Mouse (Mus musculus) myocyte (in vitro differentiated cells): Measurements from ENCODE around the gene C3ar1. TPM values are rescaled to one million over a fixed set of nuclear protein-coding genes. Genes with fewer than 3 reads are reported as not detected.

ENCODE experiments used
- H3K27me3 ChIP-seq: one replicate; pipeline ENCODE4 v1.6.1; 2011; ENCODE audit not compliant: control insufficient read depth, insufficient read depth, insufficient read length
- H3K36me3 ChIP-seq: one replicate; pipeline ENCODE4 v1.6.1; 2011; ENCODE audit not compliant: control insufficient read depth, insufficient read depth
- H3K4me2 ChIP-seq: one replicate; pipeline ENCODE4 v1.6.1; 2011; ENCODE audit warnings: low read depth, control low read depth
- H3K4me3 ChIP-seq: one replicate; pipeline ENCODE4 v1.5.1; 2011; ENCODE audit warnings: mild to moderate bottlenecking, control low read depth, moderate library complexity
- H3K79me2 ChIP-seq: one replicate; pipeline ENCODE4 v1.6.1; 2011; ENCODE audit not compliant: control insufficient read depth, insufficient read depth
- H3ac ChIP-seq: one replicate; pipeline ENCODE4 v1.6.1; 2011; ENCODE audit not compliant: control insufficient read depth, insufficient read length
- CEBPB ChIP-seq: IDR thresholded peaks from 2 replicates; pipeline ENCODE4 v1.6.1; 2011; ENCODE audit warnings: mild to moderate bottlenecking, moderate library complexity; ENCODE audit not compliant: poor library complexity, insufficient read depth, severe bottlenecking
- E2F4 ChIP-seq: IDR thresholded peaks from one replicate; pipeline ENCODE4 v1.6.1; 2011; ENCODE audit warnings: mild to moderate bottlenecking, control low read depth, moderate library complexity; ENCODE audit not compliant: insufficient read depth
- MAX ChIP-seq: IDR thresholded peaks from one replicate; pipeline ENCODE4 v1.6.1; 2011; ENCODE audit warnings: low read depth, mild to moderate bottlenecking, control low read depth
- MYOD1 ChIP-seq, 3 experiments: IDR thresholded peaks; one replicate each; pipeline ENCODE4 v1.6.1; 2011; ENCODE audit warnings: control low read depth in 2 of 3, low read depth in 2 of 3, mild to moderate bottlenecking in 2 of 3, moderate library complexity in 1 of 3; ENCODE audit not compliant: insufficient read length in 2 of 3, control insufficient read depth in 1 of 3
- MYOG ChIP-seq, 3 experiments: IDR thresholded peaks; one replicate each; pipeline ENCODE4 v1.6.1; 2011; ENCODE audit warnings: control low read depth in 2 of 3, low read depth in 2 of 3, mild to moderate bottlenecking in 2 of 3; ENCODE audit not compliant: insufficient read length in 2 of 3, control insufficient read depth in 1 of 3, insufficient read depth in 1 of 3
- POLR2A ChIP-seq: IDR thresholded peaks from one replicate; pipeline ENCODE4 v1.6.1; 2011; ENCODE audit warnings: low read depth, mild to moderate bottlenecking, control low read depth, moderate library complexity; ENCODE audit not compliant: insufficient read length
- POLR2AphosphoS2 ChIP-seq: IDR thresholded peaks from one replicate; pipeline ENCODE4 v1.6.1; 2011; ENCODE audit warnings: low read depth, control low read depth; ENCODE audit not compliant: insufficient read length
- REST ChIP-seq: IDR thresholded peaks from one replicate; pipeline ENCODE4 v1.6.1; 2011; ENCODE audit warnings: mild to moderate bottlenecking, control low read depth, moderate library complexity; ENCODE audit not compliant: insufficient read depth, insufficient read length
- SRF ChIP-seq: IDR thresholded peaks from one replicate; pipeline ENCODE4 v1.6.1; 2011; ENCODE audit warnings: low read depth; ENCODE audit not compliant: control insufficient read depth, insufficient read length
- TCF12 ChIP-seq: IDR thresholded peaks from one replicate; pipeline ENCODE4 v1.6.1; 2011; ENCODE audit warnings: mild to moderate bottlenecking, control low read depth; ENCODE audit not compliant: poor library complexity, insufficient read depth, severe bottlenecking
- TCF3 ChIP-seq: IDR thresholded peaks from one replicate; pipeline ENCODE4 v1.6.1; 2011; ENCODE audit warnings: low read depth, control low read depth; ENCODE audit not compliant: insufficient read length
- USF1 ChIP-seq: IDR thresholded peaks from one replicate; pipeline ENCODE4 v1.6.1; 2011; ENCODE audit warnings: low read depth, mild to moderate bottlenecking, control low read depth, moderate library complexity
- polyA plus RNA-seq: library from polyadenylated mRNA; unstranded; fragments of >200 nt; fragmentation: generic; extraction: Trizol; gene quantifications from one replicate; pipeline ENCODE4 v1.2.1, GENCODE M21; 2012; ENCODE audit warnings: missing spikeins

Gene C3ar1
- polyA plus RNA-seq, 1 experiment: 0.19 TPM

DNA sequence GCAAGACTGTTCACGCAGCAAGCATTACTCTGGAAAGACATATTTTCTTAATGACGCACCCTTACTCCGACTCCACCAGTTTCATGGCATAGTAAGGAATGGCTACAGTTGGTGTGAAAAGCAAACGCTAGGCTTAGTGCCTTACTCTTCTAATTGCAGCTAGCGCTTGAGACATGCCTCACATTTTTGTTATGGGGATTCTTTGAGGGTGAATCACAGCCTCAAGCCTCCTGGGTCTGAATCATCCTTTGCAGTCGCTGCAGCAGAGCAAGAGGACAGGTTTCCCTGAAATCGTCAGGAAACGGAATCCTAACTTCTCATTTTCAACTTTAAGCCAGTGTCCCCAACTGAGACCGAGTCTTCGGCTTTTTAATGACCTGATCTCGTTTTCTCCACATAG lies 13.9 kb upstream of the C3ar1 start:
- peak overlapping the region; percentile 2 for H3K4me3 ChIP-seq
- TF ChIP-seq CEBPB (0 out of 2 replicates have a peak, but pooled peaks have one; percentile 22), TCF12 (no peak)
- no peaks in the 10 kb centered on the region for H3K27me3 ChIP-seq
- no peak overlapping the region for H3ac ChIP-seq
- H3K79me2 ChIP-seq: peaks cover 4% of the 10 kb centered on the region
- peak overlapping the region; percentile 77 for H3K4me2 ChIP-seq
- H3K36me3 ChIP-seq: no peaks in the 10 kb centered on the region

DNA sequence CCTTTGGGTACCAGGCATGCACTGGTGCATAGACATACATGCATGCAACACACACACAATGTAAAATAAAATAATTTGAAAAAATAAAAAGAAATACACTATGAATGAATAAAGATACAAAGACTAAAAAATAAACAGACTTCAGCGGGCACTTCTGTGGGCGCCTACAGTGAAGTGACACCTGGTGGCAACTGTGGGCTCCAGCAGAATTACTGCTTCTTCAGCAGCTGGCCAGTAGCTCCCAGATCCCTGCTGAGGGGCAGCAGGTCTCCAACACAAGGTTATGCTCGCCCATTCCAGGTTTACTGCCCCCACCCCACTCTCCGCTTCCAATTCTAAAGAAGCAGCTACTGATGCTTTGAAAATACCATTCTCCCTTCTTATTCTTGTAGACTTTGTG lies 12.0 kb upstream of the C3ar1 start:
- H3K79me2 ChIP-seq: no peaks in the 10 kb centered on the region
- H3K27me3 ChIP-seq: no peaks in the 10 kb centered on the region
- TF ChIP-seq POLR2AphosphoS2 (no peak), REST (no peak), MYOG (IDR thresholded peaks at IDR 0.05; ENCODE audit: control insufficient read depth in 1 of 3, insufficient read depth in 1 of 3, insufficient read length in 2 of 3, low read depth in 2 of 3) (no peak), TCF3 (no peak), MYOD1 (IDR thresholded peaks at IDR 0.05; ENCODE audit: control insufficient read depth in 1 of 3, insufficient read length in 2 of 3, low read depth in 2 of 3) (no peak), MAX (no peak), TCF12 (no peak), E2F4 (no peak)
- H3K4me3 ChIP-seq: no peak overlapping the region
- no peak overlapping the region for H3ac ChIP-seq
- H3K4me2 ChIP-seq: no peak overlapping the region
- no peaks in the 10 kb centered on the region for H3K36me3 ChIP-seq

DNA sequence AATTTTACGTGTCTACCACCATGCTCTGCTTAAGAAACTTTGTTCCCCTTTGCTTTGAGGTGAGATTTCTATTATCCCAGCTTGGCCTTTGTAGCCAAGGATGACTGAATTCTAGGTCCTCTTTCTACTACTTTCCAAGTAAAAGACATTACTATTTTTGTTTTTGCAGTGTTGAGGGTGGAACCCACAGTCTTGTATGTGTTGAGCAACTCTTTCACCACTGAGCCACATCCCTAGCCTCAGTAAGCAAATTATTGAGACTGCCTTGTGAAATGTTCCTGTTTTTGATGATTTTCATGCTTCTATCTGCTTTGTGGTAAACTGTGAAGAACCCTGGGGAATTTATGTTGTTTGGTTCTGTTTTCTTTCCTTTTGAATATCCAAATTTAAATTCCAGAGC lies 6.9 kb upstream of the C3ar1 start:
- Histone ChIP-seq H3K4me3 (no peak overlapping the region), H3K36me3 (no peaks in the 10 kb centered on the region), H3ac (no peak overlapping the region), H3K27me3 (no peaks in the 10 kb centered on the region), H3K4me2 (no peak overlapping the region), H3K79me2 (no peaks in the 10 kb centered on the region)
- TF ChIP-seq MAX: no peak
- no peak for TF ChIP-seq TCF3
- TF ChIP-seq CEBPB: no peak
- no peak for TF ChIP-seq POLR2AphosphoS2
- TF ChIP-seq REST: no peak
- TF ChIP-seq SRF: no peak
- TF ChIP-seq USF1: no peak
- TF ChIP-seq TCF12: no peak
- no peak for TF ChIP-seq MYOD1 (IDR thresholded peaks at IDR 0.05; ENCODE audit: control insufficient read depth in 1 of 3, insufficient read length in 2 of 3, low read depth in 2 of 3)
- no peak for TF ChIP-seq POLR2A
- no peak for TF ChIP-seq E2F4
- TF ChIP-seq MYOG (IDR thresholded peaks at IDR 0.05; ENCODE audit: control insufficient read depth in 1 of 3, insufficient read depth in 1 of 3, insufficient read length in 2 of 3, low read depth in 2 of 3): no peak

DNA sequence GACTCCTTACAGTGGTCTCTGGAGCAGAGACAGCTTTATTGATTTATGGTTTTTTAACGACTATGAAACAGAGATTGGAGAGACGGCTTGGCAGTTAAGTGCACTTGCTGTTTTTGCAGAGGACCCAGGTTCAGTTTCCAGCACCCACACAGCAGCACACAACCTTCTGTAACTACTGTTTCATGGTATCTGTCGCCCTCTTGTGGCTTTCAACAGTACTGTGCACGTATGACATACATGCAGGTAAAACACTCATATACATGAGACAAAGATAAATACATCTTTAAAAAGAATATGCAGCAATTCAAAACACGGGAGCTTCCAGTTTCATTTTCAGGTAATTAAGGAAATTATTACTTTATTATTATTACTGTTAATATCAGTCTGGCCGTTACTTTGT lies 6.5 kb upstream of the C3ar1 start:
- no peak overlapping the region for H3ac ChIP-seq
- TF ChIP-seq POLR2AphosphoS2 (no peak), USF1 (no peak), SRF (no peak), TCF12 (no peak), POLR2A (no peak), CEBPB (no peak), E2F4 (no peak), MAX (no peak), REST (no peak), MYOD1 (IDR thresholded peaks at IDR 0.05; ENCODE audit: control insufficient read depth in 1 of 3, insufficient read length in 2 of 3, low read depth in 2 of 3) (no peak), TCF3 (no peak), MYOG (IDR thresholded peaks at IDR 0.05; ENCODE audit: control insufficient read depth in 1 of 3, insufficient read depth in 1 of 3, insufficient read length in 2 of 3, low read depth in 2 of 3) (no peak)
- no peaks in the 10 kb centered on the region for H3K36me3 ChIP-seq
- no peaks in the 10 kb centered on the region for H3K27me3 ChIP-seq
- no peak overlapping the region for H3K4me3 ChIP-seq
- no peak overlapping the region for H3K4me2 ChIP-seq
- H3K79me2 ChIP-seq: no peaks in the 10 kb centered on the region

DNA sequence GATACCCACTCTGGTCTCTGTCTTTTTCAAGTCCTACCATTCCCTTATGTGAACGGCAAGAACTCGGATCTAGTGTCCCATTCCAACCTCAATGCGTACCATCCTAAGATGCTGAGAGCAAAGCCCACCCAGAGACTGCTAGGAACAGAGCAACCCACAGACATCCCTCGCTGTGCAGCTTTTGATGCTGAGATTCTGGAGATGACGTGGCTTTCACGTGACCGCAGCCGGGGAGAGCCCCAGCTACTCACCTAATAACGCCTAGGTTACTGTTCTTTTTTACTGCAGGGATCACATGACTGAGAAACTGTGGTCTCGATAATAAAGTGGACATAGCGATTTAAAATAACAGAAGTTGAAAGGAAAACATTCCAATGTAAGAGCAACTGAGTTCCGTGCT lies 1.4 kb downstream of the C3ar1 start:
- Histone ChIP-seq H3ac (no peak overlapping the region), H3K27me3 (no peaks in the 10 kb centered on the region), H3K79me2 (no peaks in the 10 kb centered on the region), H3K36me3 (no peaks in the 10 kb centered on the region), H3K4me2 (peak overlapping the region; percentile 36), H3K4me3 (no peak overlapping the region)
- TF ChIP-seq TCF12 (no peak), USF1 (peak; percentile 47)
